Mouse (Mus musculus): ENCODE measurements around the gene Slc23a4.

- TF ChIP-seq CTCF (IDR thresholded peaks at IDR 0.05; ENCODE audit: low read depth, low read length) (no peak), GATA2 (IDR thresholded peaks at IDR 0.05; ENCODE audit: borderline replicate concordance, low read depth, low read length) (no peak), POLR2AphosphoS5 (IDR thresholded peaks at IDR 0.05; ENCODE audit: insufficient replicate concordance, low read depth, low read length) (no peak)
Observed at GRCm38 (mm10) chr6:34927594-34927993, 60.6 kb downstream of the Slc23a4 start.
